Mouse (Mus musculus) granulocyte monocyte progenitor cell, adult 5-6 weeks (primary cell): ENCODE data around the gene Rnf6. TPM values are rescaled to one million over a fixed set of nuclear protein-coding genes. Genes with fewer than 3 reads are reported as not detected.
"Not testable (repeated sequence)": the region's sequence is repeated elsewhere in the genome, so short reads cannot be mapped to it uniquely, and the experiment has no call there.

Experiments
- ATAC-seq: replicated peaks from 2 replicates; pipeline ENCODE4 v1.8.0; 2016; ENCODE audit warnings: mild to moderate bottlenecking, moderate TSS enrichment, inconsistent platforms; ENCODE audit not compliant: poor library complexity, severe bottlenecking
- total RNA-seq, 2 experiments: library from RNA; stranded (forward) in 1 of 2; stranded (reverse) in 1 of 2; fragments of 200-712, 200-1000 nt in 1 of 2; fragments of >200 nt in 1 of 2; fragmentation: Nextera tagmentation in 1 of 2; gene quantifications; 2 replicates each; pipeline ENCODE4 v1.2.3; 2014 to 2017

Rnf6 gene
- total RNA-seq, 2 experiments from 2014 or later: 24.0 to 38.5 TPM

DNA sequence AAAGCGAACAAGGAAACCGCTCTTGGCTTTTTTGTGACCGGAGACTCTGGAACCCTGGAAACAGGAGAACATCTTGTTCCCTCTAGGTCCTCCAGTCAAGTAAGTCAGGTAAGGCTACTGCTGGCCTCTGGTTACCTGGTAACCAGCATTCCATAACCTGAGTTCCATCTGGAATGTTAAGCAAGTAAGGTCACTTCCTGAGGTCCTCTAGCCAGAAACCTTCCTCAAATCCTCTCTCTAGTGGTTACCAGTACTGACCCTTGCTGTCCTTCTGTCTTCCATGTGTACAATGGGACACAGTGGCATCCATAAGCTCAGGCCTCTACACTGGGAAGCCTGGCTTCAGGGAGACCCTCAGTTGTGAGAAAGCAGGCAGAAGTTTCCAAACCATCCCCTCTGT lies 60.9 kb downstream of the Rnf6 start, which contains the start of gene Gm5565:
Gm5565 (minus strand) TSS at position 101 of the 400 bp plus-strand sequence.
- not testable (repeated sequence) for ATAC-seq

Other genes with a start within 250 kb of the Rnf6 start
- not detected in 2 replicates for gene Cyp3a25, start 211.9 kb downstream of the Rnf6 start, total RNA-seq (2014; fragmentation: Nextera tagmentation)
- not detected in 2 replicates for gene Cyp3a25, start 211.9 kb downstream of the Rnf6 start, total RNA-seq (2017)
- not detected in 2 replicates for gene Cyp3a59, start 142.3 kb downstream of the Rnf6 start, total RNA-seq (2014; fragmentation: Nextera tagmentation)
- not detected in 2 replicates for gene Cyp3a59, start 142.3 kb downstream of the Rnf6 start, total RNA-seq (2017)
- not detected in 2 replicates for gene Gm5565, start 61.0 kb downstream of the Rnf6 start, total RNA-seq (2014; fragmentation: Nextera tagmentation)
- gene Gm5565, start 61.0 kb downstream of the Rnf6 start, total RNA-seq (2017): not detected in 2 replicates
- not detected in 2 replicates for gene Gm6309, start 50.8 kb downstream of the Rnf6 start, total RNA-seq (2014; fragmentation: Nextera tagmentation)
- gene Gm6309, start 50.8 kb downstream of the Rnf6 start, total RNA-seq (2017): not detected in 2 replicates
- gene 1700001J03Rik, start 36.3 kb downstream of the Rnf6 start, total RNA-seq (2014; fragmentation: Nextera tagmentation): not detected in 2 replicates
- not detected in 2 replicates for gene 1700001J03Rik, start 36.3 kb downstream of the Rnf6 start, total RNA-seq (2017)
- 36.1 and 56.1 TPM in 2 replicates for gene Cdk8, start 9.7 kb upstream of the Rnf6 start, total RNA-seq (2014; fragmentation: Nextera tagmentation)
- 43.8 and 49.3 TPM in 2 replicates for gene Cdk8, start 9.7 kb upstream of the Rnf6 start, total RNA-seq (2017)
- gene Wasf3, start 163.4 kb upstream of the Rnf6 start, total RNA-seq (2014; fragmentation: Nextera tagmentation): not detected in 2 replicates
- not detected in 2 replicates for gene Wasf3, start 163.4 kb upstream of the Rnf6 start, total RNA-seq (2017)